Mouse (Mus musculus): ENCODE results near the gene Dlg4. TPM values are rescaled to one million over a fixed set of nuclear protein-coding genes. Genes with fewer than 3 reads are reported as not detected.
A peak's percentile ranks its signal among the peaks of the same experiment; 100 is the strongest.

The Dlg4 gene
- polyA plus RNA-seq, 1 experiment: 19.4 TPM

GRCm38 (mm10) chr11:69999666-70000065, 17.1 kb upstream of the Dlg4 start:
- no peak overlapping the region for H3K4me3 ChIP-seq (replicated peaks; ENCODE audit: control insufficient read depth, low read depth, low read length)
- WGBS: 81% methylated on average over 8 of the region's 8 CpGs
- peaks cover 2% of the 10 kb centered on the region for H3K4me1 ChIP-seq (ENCODE audit: control insufficient read depth, insufficient read depth, low read length)
- H3K27ac ChIP-seq (ENCODE audit: control insufficient read depth, insufficient read depth, low read depth, low read length, poor library complexity): no peak overlapping the region
- no peak for TF ChIP-seq CTCF (IDR thresholded peaks at IDR 0.05; ENCODE audit: control insufficient read depth, insufficient read depth, low read length)
- no peak for TF ChIP-seq POLR2A (IDR thresholded peaks at IDR 0.05; ENCODE audit: borderline replicate concordance, control insufficient read depth, low read depth, low read length)

- Histone ChIP-seq H3K27ac (ENCODE audit: control insufficient read depth, insufficient read depth, low read depth, low read length, poor library complexity) (peak within 1 kb of the TSS; percentile 86), H3K4me1 (ENCODE audit: control insufficient read depth, insufficient read depth, low read length) (peaks cover 2% of the 10 kb centered on the region), H3K4me3 (replicated peaks; ENCODE audit: control insufficient read depth, low read depth, low read length) (peak within 1 kb of the TSS; percentile 82)
- 1% methylated on average over 48 of the region's 48 CpGs for WGBS
- TF ChIP-seq POLR2A (IDR thresholded peaks at IDR 0.05; ENCODE audit: borderline replicate concordance, control insufficient read depth, low read depth, low read length) (peak; percentile 85; the same call in 1 of the 2 replicates), CTCF (IDR thresholded peaks at IDR 0.05; ENCODE audit: control insufficient read depth, insufficient read depth, low read length) (no peak)
Observed at GRCm38 (mm10) chr11:70000396-70000898, 16.3 kb upstream of the Dlg4 start, which contains the start of gene Dvl2. Dvl2 (plus strand) TSS chr11:70000595.

DNA sequence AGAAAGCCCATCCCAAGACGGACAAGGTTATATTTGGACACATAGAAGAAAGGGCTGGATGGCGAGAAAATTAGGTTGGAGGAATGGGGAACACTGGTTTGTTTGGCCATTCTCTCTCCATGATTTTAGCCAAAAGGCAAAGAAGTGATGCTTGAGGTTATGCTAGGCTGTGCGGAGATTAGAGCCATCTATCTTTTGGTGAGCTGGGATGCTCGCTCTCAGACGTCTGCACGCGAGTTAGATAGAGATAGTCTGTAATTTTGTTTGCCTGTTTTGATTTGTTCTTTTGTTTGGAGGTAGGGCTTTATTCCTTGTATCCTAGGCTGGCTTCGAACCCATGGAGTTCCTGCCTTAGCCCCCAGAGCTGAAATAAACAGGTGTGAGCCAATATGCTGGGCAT, 15.6 kb upstream of the Dlg4 start:
- peak overlapping the region; percentile 82 for H3K4me3 ChIP-seq (replicated peaks; ENCODE audit: control insufficient read depth, low read depth, low read length)
- peaks cover 2% of the 10 kb centered on the region for H3K4me1 ChIP-seq (ENCODE audit: control insufficient read depth, insufficient read depth, low read length)
- no peak overlapping the region for H3K27ac ChIP-seq (ENCODE audit: control insufficient read depth, insufficient read depth, low read depth, low read length, poor library complexity)
- WGBS: 11% methylated on average over 8 of the region's 8 CpGs
- no peak for TF ChIP-seq CTCF (IDR thresholded peaks at IDR 0.05; ENCODE audit: control insufficient read depth, insufficient read depth, low read length)
- no peak for TF ChIP-seq POLR2A (IDR thresholded peaks at IDR 0.05; ENCODE audit: borderline replicate concordance, control insufficient read depth, low read depth, low read length)

- H3K4me1 ChIP-seq (ENCODE audit: control insufficient read depth, insufficient read depth, low read length): peaks cover 2% of the 10 kb centered on the region
- H3K4me3 ChIP-seq (replicated peaks; ENCODE audit: control insufficient read depth, low read depth, low read length): no peak overlapping the region
- H3K27ac ChIP-seq (ENCODE audit: control insufficient read depth, insufficient read depth, low read depth, low read length, poor library complexity): no peak overlapping the region
- no peak for TF ChIP-seq POLR2A (IDR thresholded peaks at IDR 0.05; ENCODE audit: borderline replicate concordance, control insufficient read depth, low read depth, low read length)
- peak; percentile 26; the same call in 1 of the 2 replicates for TF ChIP-seq CTCF (IDR thresholded peaks at IDR 0.05; ENCODE audit: control insufficient read depth, insufficient read depth, low read length)
Observed at GRCm38 (mm10) chr11:70001865-70002264, 14.9 kb upstream of the Dlg4 start.

DNA sequence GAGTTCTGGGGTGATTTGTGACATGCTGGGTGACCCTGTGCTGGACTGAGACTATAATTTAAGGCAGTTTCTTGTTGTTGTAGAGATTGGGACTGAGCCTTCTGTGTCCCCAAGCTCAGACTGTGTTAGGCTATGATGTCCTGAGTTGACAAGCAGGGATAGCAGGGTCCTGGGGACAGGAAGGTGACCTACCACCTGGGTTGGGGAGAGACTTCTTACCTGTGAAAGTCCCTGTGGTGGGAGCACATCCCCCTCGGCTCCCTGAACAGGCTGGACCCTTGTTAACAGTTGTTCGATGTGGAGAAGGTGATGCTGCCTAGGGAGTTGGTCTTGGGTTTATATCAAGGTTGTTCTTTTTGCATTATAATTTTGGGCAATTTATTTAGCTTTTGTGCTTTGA, 14.3 kb upstream of the Dlg4 start:
- peaks cover 2% of the 10 kb centered on the region for H3K4me1 ChIP-seq (ENCODE audit: control insufficient read depth, insufficient read depth, low read length)
- no peak overlapping the region for H3K27ac ChIP-seq (ENCODE audit: control insufficient read depth, insufficient read depth, low read depth, low read length, poor library complexity)
- 76% methylated on average over 2 of the region's 2 CpGs for WGBS
- H3K4me3 ChIP-seq (replicated peaks; ENCODE audit: control insufficient read depth, low read depth, low read length): no peak overlapping the region
- no peak for TF ChIP-seq POLR2A (IDR thresholded peaks at IDR 0.05; ENCODE audit: borderline replicate concordance, control insufficient read depth, low read depth, low read length)
- TF ChIP-seq CTCF (IDR thresholded peaks at IDR 0.05; ENCODE audit: control insufficient read depth, insufficient read depth, low read length): no peak

GRCm38 (mm10) chr11:70005521-70005920, 11.2 kb upstream of the Dlg4 start:
- H3K27ac ChIP-seq (ENCODE audit: control insufficient read depth, insufficient read depth, low read depth, low read length, poor library complexity): no peak overlapping the region
- 49% methylated on average over 5 of the region's 5 CpGs for WGBS
- no peak overlapping the region for H3K4me3 ChIP-seq (replicated peaks; ENCODE audit: control insufficient read depth, low read depth, low read length)
- TF ChIP-seq POLR2A (IDR thresholded peaks at IDR 0.05; ENCODE audit: borderline replicate concordance, control insufficient read depth, low read depth, low read length) (no peak), CTCF (IDR thresholded peaks at IDR 0.05; ENCODE audit: control insufficient read depth, insufficient read depth, low read length) (peak; percentile 72)
- H3K4me1 ChIP-seq (ENCODE audit: control insufficient read depth, insufficient read depth, low read length): peaks cover 2% of the 10 kb centered on the region

DNA sequence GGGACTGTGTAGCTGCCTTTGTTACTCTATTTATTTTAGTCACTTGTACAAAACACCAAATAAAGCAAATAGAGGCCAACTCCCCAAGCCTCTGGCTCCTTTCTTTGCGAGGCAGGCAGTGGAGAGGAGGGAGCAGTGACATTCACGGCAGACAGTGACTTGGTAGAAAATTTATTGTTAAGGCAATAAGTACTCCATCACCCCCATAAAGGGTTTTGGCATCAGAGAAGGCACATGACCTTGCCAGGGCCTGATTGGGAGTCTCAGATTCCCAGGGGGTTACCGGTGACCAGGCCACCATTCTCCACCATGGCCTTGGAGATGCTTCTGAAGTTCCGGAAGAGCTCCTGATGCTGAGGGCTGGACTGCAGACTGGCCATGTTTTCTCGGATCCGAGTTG, 6.7 kb upstream of the Dlg4 start:
- TF ChIP-seq POLR2A (IDR thresholded peaks at IDR 0.05; ENCODE audit: borderline replicate concordance, control insufficient read depth, low read depth, low read length) (no peak), CTCF (IDR thresholded peaks at IDR 0.05; ENCODE audit: control insufficient read depth, insufficient read depth, low read length) (no peak)
- H3K4me3 ChIP-seq (replicated peaks; ENCODE audit: control insufficient read depth, low read depth, low read length): no peak overlapping the region
- 0 out of 2 replicates have a peak, but pooled peaks cover 1% of the 10 kb centered on the region for H3K4me1 ChIP-seq (ENCODE audit: control insufficient read depth, insufficient read depth, low read length)
- 88% methylated on average over 6 of the region's 6 CpGs for WGBS
- H3K27ac ChIP-seq (ENCODE audit: control insufficient read depth, insufficient read depth, low read depth, low read length, poor library complexity): no peak overlapping the region

GRCm38 (mm10) chr11:70010548-70010947, 6.2 kb upstream of the Dlg4 start:
- Histone ChIP-seq H3K4me1 (ENCODE audit: control insufficient read depth, insufficient read depth, low read length) (0 out of 2 replicates have a peak, but pooled peaks cover 1% of the 10 kb centered on the region), H3K4me3 (replicated peaks; ENCODE audit: control insufficient read depth, low read depth, low read length) (no peak overlapping the region), H3K27ac (ENCODE audit: control insufficient read depth, insufficient read depth, low read depth, low read length, poor library complexity) (no peak overlapping the region)
- WGBS: 85% methylated on average over 12 of the region's 12 CpGs
- no peak for TF ChIP-seq POLR2A (IDR thresholded peaks at IDR 0.05; ENCODE audit: borderline replicate concordance, control insufficient read depth, low read depth, low read length)
- no peak for TF ChIP-seq CTCF (IDR thresholded peaks at IDR 0.05; ENCODE audit: control insufficient read depth, insufficient read depth, low read length)

- Histone ChIP-seq H3K4me3 (replicated peaks; ENCODE audit: control insufficient read depth, low read depth, low read length) (no peak overlapping the region), H3K4me1 (ENCODE audit: control insufficient read depth, insufficient read depth, low read length) (0 out of 2 replicates have a peak, but pooled peaks cover 1% of the 10 kb centered on the region), H3K27ac (ENCODE audit: control insufficient read depth, insufficient read depth, low read depth, low read length, poor library complexity) (no peak overlapping the region)
- WGBS: 92% methylated on average over 10 of the region's 10 CpGs
- TF ChIP-seq POLR2A (IDR thresholded peaks at IDR 0.05; ENCODE audit: borderline replicate concordance, control insufficient read depth, low read depth, low read length) (no peak), CTCF (IDR thresholded peaks at IDR 0.05; ENCODE audit: control insufficient read depth, insufficient read depth, low read length) (no peak)
Observed at GRCm38 (mm10) chr11:70010961-70011360, 5.8 kb upstream of the Dlg4 start.
